Comparison of ENCODE assay signal across 1 mouse cellular context in the genomic region with DNA sequence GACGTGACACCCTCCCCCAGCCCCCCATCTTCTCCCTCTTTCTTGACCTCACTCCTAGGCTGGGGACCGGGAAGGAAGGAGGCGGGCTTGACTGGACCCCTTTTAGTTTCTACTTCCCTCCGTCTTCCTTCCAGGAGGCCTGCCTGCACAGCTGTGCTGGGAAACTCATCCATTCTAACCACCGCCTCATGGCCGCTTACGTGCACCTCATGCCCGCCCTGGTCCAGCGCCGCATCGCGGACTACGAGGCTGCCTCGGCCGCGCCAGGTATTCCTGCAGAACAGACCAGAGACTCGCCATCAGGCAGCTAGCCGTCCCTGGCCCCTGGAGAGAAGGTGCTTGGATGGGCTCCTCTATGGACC.
TF ChIP-seq lines count a peak whose summit lies in the region.

No protein-coding gene starts in this region.

TF ChIP-seq in ES-E14, 5 proteins besides CTCF, POLR2A, EP300 and RAD21 (continued from another document):
- TF ChIP-seq ZC3H11A (IDR thresholded peaks at IDR 0.05; ENCODE audit: borderline replicate concordance, low read depth, low read length) (no peak), CHD2 (IDR thresholded peaks at IDR 0.05; ENCODE audit: low read depth, low read length) (no peak)
